Mouse (Mus musculus): ENCODE measurements at regions not wholly inside any gene's neighbourhood (a gene's known extent, or its start where the extent isn't known, plus 50 kb on each side); places are given as distances from the start of the nearest gene placed in this dataset.
"Not testable (repeated sequence)": the region's sequence is repeated elsewhere in the genome, so short reads cannot be mapped to it uniquely, and the experiment has no call there.

DNA sequence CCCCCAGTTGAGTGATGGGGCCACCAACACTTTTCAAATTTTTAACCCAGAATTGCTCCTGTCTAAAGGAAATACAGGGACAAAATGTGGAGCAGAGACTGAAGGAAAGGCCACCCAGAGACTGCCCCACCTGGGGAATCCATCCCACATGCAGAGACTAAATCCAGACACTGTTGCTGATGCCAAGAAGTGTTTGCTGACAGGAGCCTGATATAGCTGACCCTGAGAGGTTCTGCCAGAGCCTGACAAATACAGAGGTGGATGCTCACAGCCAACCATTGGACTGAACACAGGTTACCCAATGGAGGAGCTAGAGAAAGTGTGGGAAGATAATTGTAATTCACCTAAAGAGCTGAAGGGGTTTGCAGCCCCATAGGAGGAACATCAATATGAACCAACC lies 126.6 kb upstream of the Nhs start:
- H3K9ac ChIP-seq (replicated peaks; ENCODE audit: low read depth, low read length); H3K27ac ChIP-seq (ENCODE audit: low read length); H3K4me3 ChIP-seq (replicated peaks; ENCODE audit: low read length); H3K27me3 ChIP-seq (replicated peaks; ENCODE audit: control insufficient read depth, insufficient read depth, low read length); H3K4me1 ChIP-seq (replicated peaks; ENCODE audit: control insufficient read depth, insufficient read depth, low read length); H3K36me3 ChIP-seq (ENCODE audit: control insufficient read depth, insufficient read depth); H3K4me2 ChIP-seq (ENCODE audit: low read length); ATAC-seq; H3K9me3 ChIP-seq (ENCODE audit: control insufficient read depth, low read length): not testable (repeated sequence)

DNA sequence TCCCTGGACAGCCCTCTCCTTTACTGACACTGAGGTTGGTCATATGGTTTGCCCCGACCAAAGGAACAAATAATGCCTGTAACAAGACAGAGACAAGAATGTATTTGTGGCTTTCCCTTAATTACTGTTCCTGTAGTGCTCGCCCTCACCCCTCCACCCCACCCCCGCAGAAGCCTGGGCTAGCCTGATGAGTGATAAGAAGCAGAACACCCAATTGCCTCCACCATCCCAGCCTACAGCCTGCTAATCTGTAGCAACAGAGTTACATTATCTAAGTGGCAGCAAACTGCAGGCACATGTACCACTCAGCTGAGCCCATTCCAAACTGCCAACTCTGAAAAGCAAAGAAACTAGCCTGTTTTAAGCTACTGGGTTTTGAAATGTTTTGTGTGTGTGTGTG lies 124.7 kb upstream of the Nhs start:
- Histone ChIP-seq H3K9ac (replicated peaks; ENCODE audit: low read depth, low read length) (no peak overlapping the region), H3K4me3 (replicated peaks; ENCODE audit: low read length) (no peak overlapping the region), H3K4me1 (replicated peaks; ENCODE audit: control insufficient read depth, insufficient read depth, low read length) (no peaks in the 10 kb centered on the region), H3K36me3 (ENCODE audit: control insufficient read depth, insufficient read depth) (no peaks in the 10 kb centered on the region), H3K27me3 (replicated peaks; ENCODE audit: control insufficient read depth, insufficient read depth, low read length) (no peaks in the 10 kb centered on the region), H3K4me2 (ENCODE audit: low read length) (no peak overlapping the region), H3K27ac (ENCODE audit: low read length) (no peak overlapping the region), H3K9me3 (ENCODE audit: control insufficient read depth, low read length) (no peaks in the 10 kb centered on the region)
- ATAC-seq, result no peak
- 76% methylated on average over 3 of the region's 3 CpGs for WGBS

DNA sequence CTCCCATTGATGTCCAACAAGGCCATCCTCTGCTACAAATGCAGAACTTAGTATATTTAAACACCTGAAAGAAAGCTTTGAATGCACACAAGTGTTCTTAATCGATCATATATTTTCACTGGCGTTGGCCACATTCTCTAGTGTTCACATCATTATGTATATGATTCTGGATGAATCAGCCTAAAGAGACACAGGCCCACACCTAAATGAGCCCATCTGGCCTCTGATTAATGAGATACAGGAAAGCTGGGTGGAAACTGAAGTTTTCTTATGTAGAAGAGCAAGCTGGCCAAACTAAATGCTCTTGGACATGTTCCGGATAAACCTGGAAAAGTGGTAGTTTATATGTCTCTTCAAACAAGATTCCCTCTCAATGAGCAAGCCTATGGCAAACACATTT lies 123.2 kb upstream of the Nhs start:
- peaks cover 3% of the 10 kb centered on the region; the same call in 1 of the 2 replicates for H3K4me1 ChIP-seq (replicated peaks; ENCODE audit: control insufficient read depth, insufficient read depth, low read length)
- no peak overlapping the region for H3K4me3 ChIP-seq (replicated peaks; ENCODE audit: low read length)
- no peaks in the 10 kb centered on the region for H3K9me3 ChIP-seq (ENCODE audit: control insufficient read depth, low read length)
- H3K36me3 ChIP-seq (ENCODE audit: control insufficient read depth, insufficient read depth), result no peaks in the 10 kb centered on the region
- no peak overlapping the region for H3K4me2 ChIP-seq (ENCODE audit: low read length)
- no peak for ATAC-seq
- no peaks in the 10 kb centered on the region for H3K27me3 ChIP-seq (replicated peaks; ENCODE audit: control insufficient read depth, insufficient read depth, low read length)
- no peak overlapping the region for H3K9ac ChIP-seq (replicated peaks; ENCODE audit: low read depth, low read length)
- 92% methylated on average over 3 of the region's 3 CpGs for WGBS
- no peak overlapping the region for H3K27ac ChIP-seq (ENCODE audit: low read length)

DNA sequence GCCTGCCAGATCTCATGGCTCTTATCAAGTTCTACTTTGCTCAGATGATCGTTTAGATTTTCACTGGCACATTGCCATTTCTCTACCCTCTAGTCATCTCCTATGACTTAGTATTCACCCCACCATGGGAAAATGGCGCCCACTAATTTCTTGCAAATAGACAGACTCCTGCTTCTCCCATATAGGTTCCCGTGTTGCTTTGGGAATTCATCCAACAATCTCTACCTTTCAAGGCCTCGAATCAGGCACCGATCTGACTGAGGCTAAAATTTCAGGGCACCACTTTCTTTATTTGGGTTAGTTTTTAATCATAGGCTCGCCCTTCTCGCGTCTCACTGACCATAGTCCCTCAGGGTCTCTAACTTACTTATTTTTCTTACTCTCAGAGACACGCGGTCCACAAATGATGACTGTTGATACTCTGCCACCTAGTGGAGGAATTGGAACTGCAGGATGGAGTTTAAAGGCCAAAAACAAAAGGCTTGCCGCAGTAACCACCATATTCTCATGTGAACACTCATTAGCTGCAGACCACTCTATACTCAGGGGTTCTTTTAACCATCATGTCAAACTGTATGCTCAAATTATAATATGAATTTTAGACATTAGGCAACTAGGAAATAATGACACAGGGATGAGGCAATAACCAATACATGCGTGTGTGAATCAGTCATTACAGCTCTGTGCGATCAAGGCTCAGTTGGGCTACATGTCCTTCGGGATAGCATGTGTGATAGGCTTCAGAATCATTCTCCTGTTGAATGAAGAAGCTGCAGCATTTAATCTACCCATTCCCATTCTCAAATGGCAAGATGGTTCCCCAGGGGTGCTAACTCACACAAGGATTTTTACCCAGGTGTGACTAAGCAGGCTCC lies 119.5 kb upstream of the Nhs start:
- no peaks in the 10 kb centered on the region for H3K36me3 ChIP-seq (ENCODE audit: control insufficient read depth, insufficient read depth)
- WGBS, result 52% methylated on average over 14 of the region's 14 CpGs
- ATAC-seq, result peak; percentile 45
- H3K27me3 ChIP-seq (replicated peaks; ENCODE audit: control insufficient read depth, insufficient read depth, low read length), result no peaks in the 10 kb centered on the region
- no peak overlapping the region for H3K4me3 ChIP-seq (replicated peaks; ENCODE audit: low read length)
- no peak overlapping the region for H3K27ac ChIP-seq (ENCODE audit: low read length)
- H3K9ac ChIP-seq (replicated peaks; ENCODE audit: low read depth, low read length), result no peak overlapping the region
- peaks cover 3% of the 10 kb centered on the region; the same call in 1 of the 2 replicates for H3K4me1 ChIP-seq (replicated peaks; ENCODE audit: control insufficient read depth, insufficient read depth, low read length)
- peak overlapping the region; percentile 23; the same call in 1 of the 2 replicates for H3K4me2 ChIP-seq (ENCODE audit: low read length)
- no peaks in the 10 kb centered on the region for H3K9me3 ChIP-seq (ENCODE audit: control insufficient read depth, low read length)

DNA sequence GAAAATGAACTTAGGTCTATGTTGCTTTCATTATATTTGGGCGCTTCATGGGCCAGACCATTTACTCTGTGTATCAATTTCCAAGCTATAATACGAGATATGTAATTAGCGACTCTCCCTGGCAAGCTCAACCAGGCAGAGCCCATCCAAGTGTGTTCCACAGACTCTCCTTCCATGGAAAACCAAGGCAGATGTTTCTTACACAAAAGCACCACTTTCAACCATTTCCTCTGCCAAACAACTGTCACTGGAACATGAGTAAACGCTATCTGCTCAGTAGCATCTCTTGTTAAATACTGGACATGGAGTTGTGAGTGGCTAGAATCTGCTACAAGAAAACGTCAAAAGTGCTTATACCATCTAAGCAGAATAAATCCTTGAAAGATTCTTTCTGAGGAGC lies 115.1 kb upstream of the Nhs start:
- Histone ChIP-seq H3K27me3 (replicated peaks; ENCODE audit: control insufficient read depth, insufficient read depth, low read length) (no peaks in the 10 kb centered on the region), H3K4me2 (ENCODE audit: low read length) (no peak overlapping the region), H3K4me1 (replicated peaks; ENCODE audit: control insufficient read depth, insufficient read depth, low read length) (peaks cover 3% of the 10 kb centered on the region; the same call in 1 of the 2 replicates), H3K4me3 (replicated peaks; ENCODE audit: low read length) (no peak overlapping the region), H3K9ac (replicated peaks; ENCODE audit: low read depth, low read length) (no peak overlapping the region), H3K36me3 (ENCODE audit: control insufficient read depth, insufficient read depth) (no peaks in the 10 kb centered on the region), H3K27ac (ENCODE audit: low read length) (no peak overlapping the region), H3K9me3 (ENCODE audit: control insufficient read depth, low read length) (no peaks in the 10 kb centered on the region)
- 74% methylated on average over 5 of the region's 5 CpGs for WGBS
- ATAC-seq, result no peak

DNA sequence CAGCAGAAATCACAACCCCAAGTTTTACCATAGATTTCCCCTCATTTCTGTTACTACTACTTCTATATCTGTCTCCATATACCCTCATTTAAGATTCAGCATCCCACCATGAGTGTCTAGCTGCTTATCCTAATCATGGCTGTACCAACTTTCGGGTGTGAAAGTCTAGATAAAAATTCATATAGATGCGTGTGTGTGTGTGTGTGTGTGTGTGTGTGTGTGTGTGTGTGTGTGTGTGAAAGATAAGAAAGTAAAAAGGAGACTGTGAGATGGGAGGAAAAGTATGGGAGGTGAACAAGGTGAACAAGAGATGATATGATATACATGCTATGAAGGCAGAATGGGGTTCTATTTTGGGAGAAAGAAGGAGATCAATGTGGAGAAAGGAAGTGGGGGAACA lies 111.7 kb upstream of the Nhs start:
- no peaks in the 10 kb centered on the region for H3K9me3 ChIP-seq (ENCODE audit: control insufficient read depth, low read length)
- H3K4me3 ChIP-seq (replicated peaks; ENCODE audit: low read length), result no peak overlapping the region
- 84% methylated on average over 2 of the region's 2 CpGs for WGBS
- no peak overlapping the region for H3K9ac ChIP-seq (replicated peaks; ENCODE audit: low read depth, low read length)
- ATAC-seq, result no peak
- no peak overlapping the region for H3K27ac ChIP-seq (ENCODE audit: low read length)
- H3K36me3 ChIP-seq (ENCODE audit: control insufficient read depth, insufficient read depth), result no peaks in the 10 kb centered on the region
- H3K4me1 ChIP-seq (replicated peaks; ENCODE audit: control insufficient read depth, insufficient read depth, low read length), result no peaks in the 10 kb centered on the region
- no peaks in the 10 kb centered on the region for H3K27me3 ChIP-seq (replicated peaks; ENCODE audit: control insufficient read depth, insufficient read depth, low read length)
- no peak overlapping the region for H3K4me2 ChIP-seq (ENCODE audit: low read length)

DNA sequence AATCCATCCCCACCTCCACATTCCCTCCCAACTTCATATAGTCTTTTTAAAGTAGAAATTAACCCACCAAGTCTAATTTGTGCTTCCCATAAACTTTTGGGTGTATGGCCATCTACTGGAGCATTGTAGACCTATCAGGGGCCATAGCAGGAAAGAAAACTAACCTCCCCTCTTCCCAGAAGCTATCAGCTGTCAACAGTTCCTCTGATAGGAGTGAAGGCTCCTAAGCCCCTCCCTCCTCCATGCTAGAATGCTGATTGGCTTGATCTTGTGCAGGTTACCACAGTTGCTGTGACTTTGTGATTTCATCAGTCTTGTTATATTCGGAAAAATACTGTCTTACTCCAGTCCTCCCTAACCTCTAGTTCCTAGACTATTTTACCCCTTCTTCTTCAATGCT lies 109.4 kb upstream of the Nhs start:
- Histone ChIP-seq H3K27ac (ENCODE audit: low read length) (no peak overlapping the region), H3K27me3 (replicated peaks; ENCODE audit: control insufficient read depth, insufficient read depth, low read length) (no peaks in the 10 kb centered on the region), H3K9me3 (ENCODE audit: control insufficient read depth, low read length) (no peaks in the 10 kb centered on the region), H3K36me3 (ENCODE audit: control insufficient read depth, insufficient read depth) (no peaks in the 10 kb centered on the region), H3K4me3 (replicated peaks; ENCODE audit: low read length) (no peak overlapping the region), H3K9ac (replicated peaks; ENCODE audit: low read depth, low read length) (no peak overlapping the region), H3K4me2 (ENCODE audit: low read length) (no peak overlapping the region), H3K4me1 (replicated peaks; ENCODE audit: control insufficient read depth, insufficient read depth, low read length) (no peaks in the 10 kb centered on the region)
- no peak for ATAC-seq
- WGBS, result 84% methylated on average over 1 of the region's 1 CpGs

DNA sequence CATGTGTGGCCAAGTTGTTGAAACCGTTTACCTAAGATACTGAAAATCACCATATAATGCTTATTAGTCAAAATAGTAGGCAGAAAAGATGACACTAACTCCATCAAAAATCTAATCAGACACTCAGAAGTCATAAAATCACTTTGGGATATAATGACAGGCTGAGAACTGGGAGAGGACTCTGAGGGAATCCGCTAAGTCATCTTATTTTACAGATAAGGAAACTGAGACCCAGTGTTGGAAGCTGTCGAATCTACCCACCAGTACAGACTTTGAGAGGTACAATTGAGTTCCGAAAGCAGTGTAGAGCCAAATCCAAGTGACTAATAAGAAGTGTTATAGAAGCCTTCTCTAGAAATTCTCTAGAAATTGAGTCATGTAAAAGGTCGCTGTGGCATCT lies 108.6 kb upstream of the Nhs start:
- no peak overlapping the region for H3K4me2 ChIP-seq (ENCODE audit: low read length)

DNA sequence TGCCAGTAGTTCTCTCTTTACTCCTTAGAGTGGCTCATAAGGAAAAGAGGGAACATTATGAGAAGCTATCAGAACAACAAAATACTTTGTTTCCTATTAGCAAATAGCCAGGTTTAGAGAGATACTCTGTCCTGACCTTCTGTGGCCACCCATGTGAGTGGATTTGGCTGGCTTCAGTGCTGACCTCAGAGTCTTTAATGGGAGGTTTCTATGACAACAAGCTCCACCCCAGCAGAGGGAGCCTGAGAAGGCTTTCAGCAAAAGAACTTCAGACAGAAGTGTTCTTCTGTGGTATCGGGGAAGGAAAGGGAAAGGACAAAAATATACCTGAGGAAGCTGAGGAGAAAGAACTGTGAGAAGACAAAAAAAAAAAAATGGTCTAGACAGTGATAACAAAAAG lies 108.1 kb upstream of the Nhs start:
- WGBS, result 25% methylated on average over 1 of the region's 1 CpGs
- no peaks in the 10 kb centered on the region for H3K9me3 ChIP-seq (ENCODE audit: control insufficient read depth, low read length)
- H3K36me3 ChIP-seq (ENCODE audit: control insufficient read depth, insufficient read depth), result no peaks in the 10 kb centered on the region
- H3K27ac ChIP-seq (ENCODE audit: low read length), result no peak overlapping the region
- no peak overlapping the region for H3K4me3 ChIP-seq (replicated peaks; ENCODE audit: low read length)
- no peak for ATAC-seq
- H3K4me1 ChIP-seq (replicated peaks; ENCODE audit: control insufficient read depth, insufficient read depth, low read length), result no peaks in the 10 kb centered on the region
- H3K9ac ChIP-seq (replicated peaks; ENCODE audit: low read depth, low read length), result no peak overlapping the region
- no peaks in the 10 kb centered on the region for H3K27me3 ChIP-seq (replicated peaks; ENCODE audit: control insufficient read depth, insufficient read depth, low read length)
- H3K4me2 ChIP-seq (ENCODE audit: low read length), result no peak overlapping the region

More for the DNA sequence above, 108.6 kb upstream of the Nhs start:
- ATAC-seq, result no peak
- 83% methylated on average over 5 of the region's 5 CpGs for WGBS
- no peak overlapping the region for H3K4me3 ChIP-seq (replicated peaks; ENCODE audit: low read length)
- H3K27ac ChIP-seq (ENCODE audit: low read length), result no peak overlapping the region
- no peak overlapping the region for H3K9ac ChIP-seq (replicated peaks; ENCODE audit: low read depth, low read length)
- no peaks in the 10 kb centered on the region for H3K9me3 ChIP-seq (ENCODE audit: control insufficient read depth, low read length)
- H3K4me1 ChIP-seq (replicated peaks; ENCODE audit: control insufficient read depth, insufficient read depth, low read length), result no peaks in the 10 kb centered on the region
- no peaks in the 10 kb centered on the region for H3K36me3 ChIP-seq (ENCODE audit: control insufficient read depth, insufficient read depth)
- no peaks in the 10 kb centered on the region for H3K27me3 ChIP-seq (replicated peaks; ENCODE audit: control insufficient read depth, insufficient read depth, low read length)

DNA sequence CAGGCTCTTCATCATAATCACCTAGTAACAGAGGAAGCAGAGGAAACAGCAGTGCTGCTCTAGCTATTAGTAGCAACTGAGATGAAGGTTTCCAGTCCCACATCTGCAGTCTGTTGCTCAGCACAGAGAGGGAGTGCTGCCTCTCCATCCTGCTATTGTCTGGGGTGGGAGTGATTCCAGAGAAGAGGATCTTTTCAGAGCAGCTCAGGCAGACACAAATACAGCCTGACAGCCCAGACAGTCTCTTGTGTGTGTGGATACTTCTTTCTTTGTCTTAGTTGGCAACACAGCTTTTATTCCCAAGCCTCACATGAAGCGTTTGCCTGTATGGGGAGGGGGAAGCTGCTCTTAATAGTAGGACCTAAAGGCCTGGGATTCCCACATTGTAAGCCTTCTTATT lies 107.2 kb upstream of the Nhs start:
- H3K9ac ChIP-seq (replicated peaks; ENCODE audit: low read depth, low read length), result no peak overlapping the region
- ATAC-seq, result peak; percentile 72
- H3K4me2 ChIP-seq (ENCODE audit: low read length), result no peak overlapping the region
- H3K27me3 ChIP-seq (replicated peaks; ENCODE audit: control insufficient read depth, insufficient read depth, low read length), result no peaks in the 10 kb centered on the region
- H3K36me3 ChIP-seq (ENCODE audit: control insufficient read depth, insufficient read depth), result no peaks in the 10 kb centered on the region
- no peaks in the 10 kb centered on the region for H3K9me3 ChIP-seq (ENCODE audit: control insufficient read depth, low read length)
- H3K4me1 ChIP-seq (replicated peaks; ENCODE audit: control insufficient read depth, insufficient read depth, low read length), result no peaks in the 10 kb centered on the region
- H3K27ac ChIP-seq (ENCODE audit: low read length), result no peak overlapping the region
- H3K4me3 ChIP-seq (replicated peaks; ENCODE audit: low read length), result no peak overlapping the region
- WGBS, result 47% methylated on average over 1 of the region's 1 CpGs

Data from forebrain, embryonic 16.5 days (tissue).